Mouse (Mus musculus): ENCODE measurements around the gene Ngp. TPM values are rescaled to one million over a fixed set of nuclear protein-coding genes. Genes with fewer than 3 reads are reported as not detected.

Ngp gene
- polyA plus RNA-seq, 1 experiment, result 0.02 TPM

- peaks cover 11% of the 10 kb centered on the region for H3K36me3 ChIP-seq (ENCODE audit: control insufficient read depth, insufficient read depth)
- no peaks in the 10 kb centered on the region for H3K79me2 ChIP-seq (ENCODE audit: control insufficient read depth, insufficient read depth)
- TF ChIP-seq CTCF (IDR thresholded peaks at IDR 0.05; ENCODE audit: control insufficient read depth, insufficient read depth, insufficient read length) (no peak), MYOG (IDR thresholded peaks at IDR 0.05; ENCODE audit: control insufficient read depth, extremely low read depth, insufficient read length) (no peak), FOSL1 (IDR thresholded peaks at IDR 0.05; ENCODE audit: insufficient read depth, low read length, poor library complexity, severe bottlenecking) (no peak), MYOD1 (IDR thresholded peaks at IDR 0.05; ENCODE audit: control insufficient read depth, insufficient read length, low read depth) (no peak), CEBPB (IDR thresholded peaks at IDR 0.05; ENCODE audit: low read depth) (no peak), USF1 (IDR thresholded peaks at IDR 0.05; ENCODE audit: low read depth) (no peak), MAX (IDR thresholded peaks at IDR 0.05) (no peak)
- no peak overlapping the region for H3ac ChIP-seq (ENCODE audit: control insufficient read depth, insufficient read length, low read depth)
- no peaks in the 10 kb centered on the region for H3K79me3 ChIP-seq (ENCODE audit: low read depth)
- no peaks in the 10 kb centered on the region for H3K27me3 ChIP-seq (ENCODE audit: control insufficient read depth, insufficient read depth, insufficient read length)
- no peak overlapping the region for H3K4me3 ChIP-seq (ENCODE audit: insufficient read depth, poor library complexity, severe bottlenecking)
Measured at GRCm38 (mm10) chr9:110380662-110381061, 38.9 kb upstream of the Ngp start.

GRCm38 (mm10) chr9:110381292-110381691 is 38.3 kb upstream of the Ngp start:
- no peaks in the 10 kb centered on the region for H3K79me2 ChIP-seq (ENCODE audit: control insufficient read depth, insufficient read depth)
- H3ac ChIP-seq (ENCODE audit: control insufficient read depth, insufficient read length, low read depth), result no peak overlapping the region
- H3K79me3 ChIP-seq (ENCODE audit: low read depth), result no peaks in the 10 kb centered on the region
- H3K36me3 ChIP-seq (ENCODE audit: control insufficient read depth, insufficient read depth), result peaks cover 11% of the 10 kb centered on the region
- H3K4me3 ChIP-seq (ENCODE audit: insufficient read depth, poor library complexity, severe bottlenecking), result no peak overlapping the region
- no peaks in the 10 kb centered on the region for H3K27me3 ChIP-seq (ENCODE audit: control insufficient read depth, insufficient read depth, insufficient read length)
- TF ChIP-seq FOSL1 (IDR thresholded peaks at IDR 0.05; ENCODE audit: insufficient read depth, low read length, poor library complexity, severe bottlenecking) (no peak), CEBPB (IDR thresholded peaks at IDR 0.05; ENCODE audit: low read depth) (no peak), MYOG (IDR thresholded peaks at IDR 0.05; ENCODE audit: control insufficient read depth, extremely low read depth, insufficient read length) (no peak), USF1 (IDR thresholded peaks at IDR 0.05; ENCODE audit: low read depth) (no peak), CTCF (IDR thresholded peaks at IDR 0.05; ENCODE audit: control insufficient read depth, insufficient read depth, insufficient read length) (no peak), MAX (IDR thresholded peaks at IDR 0.05) (no peak), MYOD1 (IDR thresholded peaks at IDR 0.05; ENCODE audit: control insufficient read depth, insufficient read length, low read depth) (no peak)

- H3K79me2 ChIP-seq (ENCODE audit: control insufficient read depth, insufficient read depth), result no peaks in the 10 kb centered on the region
- H3K36me3 ChIP-seq (ENCODE audit: control insufficient read depth, insufficient read depth), result peaks cover 22% of the 10 kb centered on the region
- H3K4me3 ChIP-seq (ENCODE audit: insufficient read depth, poor library complexity, severe bottlenecking), result no peak overlapping the region
- no peaks in the 10 kb centered on the region for H3K79me3 ChIP-seq (ENCODE audit: low read depth)
- TF ChIP-seq MYOG (IDR thresholded peaks at IDR 0.05; ENCODE audit: control insufficient read depth, extremely low read depth, insufficient read length) (no peak), MYOD1 (IDR thresholded peaks at IDR 0.05; ENCODE audit: control insufficient read depth, insufficient read length, low read depth) (no peak)
- no peak overlapping the region for H3ac ChIP-seq (ENCODE audit: control insufficient read depth, insufficient read length, low read depth)
- no peaks in the 10 kb centered on the region for H3K27me3 ChIP-seq (ENCODE audit: control insufficient read depth, insufficient read depth, insufficient read length)
Measured at GRCm38 (mm10) chr9:110384369-110384929, 35.1 kb upstream of the Ngp start.

GRCm38 (mm10) chr9:110388011-110388410 is 31.5 kb upstream of the Ngp start:
- peaks cover 1% of the 10 kb centered on the region for H3K79me3 ChIP-seq (ENCODE audit: low read depth)
- no peak for TF ChIP-seq MAX (IDR thresholded peaks at IDR 0.05)
- no peak for TF ChIP-seq CEBPB (IDR thresholded peaks at IDR 0.05; ENCODE audit: low read depth)
- no peak for TF ChIP-seq USF1 (IDR thresholded peaks at IDR 0.05; ENCODE audit: low read depth)
- no peak for TF ChIP-seq CTCF (IDR thresholded peaks at IDR 0.05; ENCODE audit: control insufficient read depth, insufficient read depth, insufficient read length)
- TF ChIP-seq MYOG (IDR thresholded peaks at IDR 0.05; ENCODE audit: control insufficient read depth, extremely low read depth, insufficient read length), result no peak
- TF ChIP-seq MYOD1 (IDR thresholded peaks at IDR 0.05; ENCODE audit: control insufficient read depth, insufficient read length, low read depth), result no peak
- TF ChIP-seq FOSL1 (IDR thresholded peaks at IDR 0.05; ENCODE audit: insufficient read depth, low read length, poor library complexity, severe bottlenecking), result no peak
- H3K4me3 ChIP-seq (ENCODE audit: insufficient read depth, poor library complexity, severe bottlenecking), result no peak overlapping the region
- no peak overlapping the region for H3ac ChIP-seq (ENCODE audit: control insufficient read depth, insufficient read length, low read depth)
- H3K79me2 ChIP-seq (ENCODE audit: control insufficient read depth, insufficient read depth), result peaks cover 3% of the 10 kb centered on the region
- H3K27me3 ChIP-seq (ENCODE audit: control insufficient read depth, insufficient read depth, insufficient read length), result no peaks in the 10 kb centered on the region
- H3K36me3 ChIP-seq (ENCODE audit: control insufficient read depth, insufficient read depth), result peaks cover 39% of the 10 kb centered on the region

- TF ChIP-seq MYOG (IDR thresholded peaks at IDR 0.05; ENCODE audit: control insufficient read depth, extremely low read depth, insufficient read length) (no peak), USF1 (IDR thresholded peaks at IDR 0.05; ENCODE audit: low read depth) (no peak), FOSL1 (IDR thresholded peaks at IDR 0.05; ENCODE audit: insufficient read depth, low read length, poor library complexity, severe bottlenecking) (no peak), CTCF (IDR thresholded peaks at IDR 0.05; ENCODE audit: control insufficient read depth, insufficient read depth, insufficient read length) (no peak), MYOD1 (IDR thresholded peaks at IDR 0.05; ENCODE audit: control insufficient read depth, insufficient read length, low read depth) (no peak), CEBPB (IDR thresholded peaks at IDR 0.05; ENCODE audit: low read depth) (no peak), MAX (IDR thresholded peaks at IDR 0.05) (no peak)
- H3ac ChIP-seq (ENCODE audit: control insufficient read depth, insufficient read length, low read depth), result no peak overlapping the region
- no peak overlapping the region for H3K4me3 ChIP-seq (ENCODE audit: insufficient read depth, poor library complexity, severe bottlenecking)
- peaks cover 6% of the 10 kb centered on the region for H3K79me3 ChIP-seq (ENCODE audit: low read depth)
- H3K27me3 ChIP-seq (ENCODE audit: control insufficient read depth, insufficient read depth, insufficient read length), result no peaks in the 10 kb centered on the region
- peaks cover 29% of the 10 kb centered on the region for H3K79me2 ChIP-seq (ENCODE audit: control insufficient read depth, insufficient read depth)
- H3K36me3 ChIP-seq (ENCODE audit: control insufficient read depth, insufficient read depth), result peaks cover 49% of the 10 kb centered on the region
Measured at GRCm38 (mm10) chr9:110390843-110391242, 28.7 kb upstream of the Ngp start.

- Histone ChIP-seq H3K4me3 (ENCODE audit: insufficient read depth, poor library complexity, severe bottlenecking) (no peak overlapping the region), H3K79me2 (ENCODE audit: control insufficient read depth, insufficient read depth) (peaks cover 39% of the 10 kb centered on the region), H3K79me3 (ENCODE audit: low read depth) (peaks cover 14% of the 10 kb centered on the region), H3ac (ENCODE audit: control insufficient read depth, insufficient read length, low read depth) (no peak overlapping the region), H3K36me3 (ENCODE audit: control insufficient read depth, insufficient read depth) (peaks cover 52% of the 10 kb centered on the region), H3K27me3 (ENCODE audit: control insufficient read depth, insufficient read depth, insufficient read length) (no peaks in the 10 kb centered on the region)
- no peak for TF ChIP-seq CEBPB (IDR thresholded peaks at IDR 0.05; ENCODE audit: low read depth)
- no peak for TF ChIP-seq MYOG (IDR thresholded peaks at IDR 0.05; ENCODE audit: control insufficient read depth, extremely low read depth, insufficient read length)
- no peak for TF ChIP-seq FOSL1 (IDR thresholded peaks at IDR 0.05; ENCODE audit: insufficient read depth, low read length, poor library complexity, severe bottlenecking)
- no peak for TF ChIP-seq USF1 (IDR thresholded peaks at IDR 0.05; ENCODE audit: low read depth)
- TF ChIP-seq MYOD1 (IDR thresholded peaks at IDR 0.05; ENCODE audit: control insufficient read depth, insufficient read length, low read depth), result no peak
- no peak for TF ChIP-seq MAX (IDR thresholded peaks at IDR 0.05)
- no peak for TF ChIP-seq CTCF (IDR thresholded peaks at IDR 0.05; ENCODE audit: control insufficient read depth, insufficient read depth, insufficient read length)
Measured at GRCm38 (mm10) chr9:110393295-110393694, 26.3 kb upstream of the Ngp start.
